In genomic region chr10:83099669-83100068, GRCm38 (mm10) we compare ENCODE assay signal across 13 mouse cellular contexts.
A peak's percentile ranks its signal among the peaks of the same experiment; 100 is the strongest.
DNase-seq lines count a peak whose midpoint lies in the region; ATAC-seq lines count a peak whose summit lies in the region.
"Had no signal": no experiment of that assay in that cellular context is flagged by ENCODE, and none has a peak within 500 bp of the region (broad histone marks: within the 10 kb centered on the region; RNA-seq: fewer than 3 reads in every experiment).

No protein-coding gene starts in this region.

- H3K4me2 ChIP-seq in intestine, embryonic 16.5 days (ENCODE audit: low read depth, low read length) = no peak overlapping the region
- no peak overlapping the region for H3K4me2 ChIP-seq in intestine, embryonic 15.5 days (replicated peaks)
- no peak overlapping the region for H3K4me2 ChIP-seq in midbrain, embryonic 13.5 days (replicated peaks)
- H3K4me2 ChIP-seq in midbrain, embryonic 16.5 days (ENCODE audit: low read length) = no peak overlapping the region
- no peak overlapping the region for H3K4me2 ChIP-seq in embryonic facial prominence, embryonic 13.5 days
- H3K4me2 ChIP-seq in midbrain, embryonic 15.5 days = no peak overlapping the region
- H3K4me2 ChIP-seq: embryonic facial prominence, embryonic 12.5 days; stomach, embryonic 15.5 days had no signal

- 93% methylated on average over 3 of the region's 3 CpGs for WGBS in intestine, embryonic 16.5 days
- WGBS in intestine, embryonic 15.5 days = 93% methylated on average over 3 of the region's 3 CpGs
- 86% methylated on average over 3 of the region's 3 CpGs for WGBS in midbrain, embryonic 13.5 days
- WGBS in midbrain, embryonic 16.5 days = 88% methylated on average over 3 of the region's 3 CpGs
- WGBS in embryonic facial prominence, embryonic 13.5 days = 79% methylated on average over 3 of the region's 3 CpGs
- 86% methylated on average over 3 of the region's 3 CpGs for WGBS in midbrain, embryonic 15.5 days

- DNase-seq in thymus, postnatal 10 days (ENCODE audit: low spot score in 2 of 2) = no peak
- DNase-seq: cerebellum, adult 9-10 months; right cerebral cortex, postnatal 4 days had no signal

- H3K9ac ChIP-seq in intestine, embryonic 16.5 days (ENCODE audit: low read depth, low read length) = no peak overlapping the region
- H3K9ac ChIP-seq in intestine, embryonic 15.5 days = no peak overlapping the region
- H3K9ac ChIP-seq in midbrain, embryonic 13.5 days (replicated peaks) = no peak overlapping the region
- no peak overlapping the region for H3K9ac ChIP-seq in midbrain, embryonic 16.5 days (ENCODE audit: low read depth, low read length)
- H3K9ac ChIP-seq in embryonic facial prominence, embryonic 13.5 days = no peak overlapping the region
- H3K9ac ChIP-seq in midbrain, embryonic 15.5 days = no peak overlapping the region
- H3K9ac ChIP-seq: embryonic facial prominence, embryonic 12.5 days; stomach, embryonic 15.5 days had no signal

- H3K9me3 ChIP-seq in intestine, embryonic 16.5 days (ENCODE audit: control insufficient read depth, low read length) = no peaks in the 10 kb centered on the region
- H3K9me3 ChIP-seq in intestine, embryonic 15.5 days = no peaks in the 10 kb centered on the region
- H3K9me3 ChIP-seq in midbrain, embryonic 13.5 days = no peaks in the 10 kb centered on the region
- no peaks in the 10 kb centered on the region for H3K9me3 ChIP-seq in midbrain, embryonic 16.5 days (replicated peaks; ENCODE audit: control insufficient read depth, low read length, poor library complexity, severe bottlenecking)
- no peaks in the 10 kb centered on the region for H3K9me3 ChIP-seq in embryonic facial prominence, embryonic 13.5 days
- no peaks in the 10 kb centered on the region for H3K9me3 ChIP-seq in midbrain, embryonic 15.5 days
- H3K9me3 ChIP-seq: embryonic facial prominence, embryonic 12.5 days; stomach, embryonic 15.5 days had no signal

- no peak overlapping the region for H3K27ac ChIP-seq in intestine, embryonic 16.5 days (ENCODE audit: low read length)
- H3K27ac ChIP-seq in intestine, embryonic 15.5 days = no peak overlapping the region
- H3K27ac ChIP-seq in midbrain, embryonic 13.5 days = peak overlapping the region; percentile 53; the same call in 1 of the 2 replicates
- no peak overlapping the region for H3K27ac ChIP-seq in midbrain, embryonic 16.5 days (ENCODE audit: low read length)
- H3K27ac ChIP-seq in embryonic facial prominence, embryonic 13.5 days = peak overlapping the region; percentile 13; the same call in 1 of the 2 replicates
- H3K27ac ChIP-seq in midbrain, embryonic 15.5 days = no peak overlapping the region
- H3K27ac ChIP-seq: stomach, embryonic 15.5 days had no signal

- peak; percentile 36; the same call in 1 of the 2 replicates for ATAC-seq in intestine, embryonic 16.5 days
- no peak for ATAC-seq in intestine, embryonic 15.5 days
- ATAC-seq in midbrain, embryonic 13.5 days = no peak
- no peak for ATAC-seq in midbrain, embryonic 16.5 days
- ATAC-seq in embryonic facial prominence, embryonic 13.5 days (ENCODE audit: insufficient number of reproducible peaks, insufficient read depth, low FRiP score, low TSS enrichment, low read depth) = no peak
- no peak for ATAC-seq in midbrain, embryonic 15.5 days (replicated peaks)
- ATAC-seq: hindbrain, embryonic 16.5 days had no signal

- peaks cover 20% of the 10 kb centered on the region for H3K4me1 ChIP-seq in intestine, embryonic 16.5 days (ENCODE audit: control insufficient read depth, insufficient read depth, low read length)
- peaks cover 9% of the 10 kb centered on the region for H3K4me1 ChIP-seq in intestine, embryonic 15.5 days (replicated peaks)
- peaks cover 75% of the 10 kb centered on the region for H3K4me1 ChIP-seq in midbrain, embryonic 13.5 days (replicated peaks)
- peaks cover 28% of the 10 kb centered on the region for H3K4me1 ChIP-seq in midbrain, embryonic 16.5 days (ENCODE audit: control insufficient read depth, insufficient read depth, low read length)
- peaks cover 62% of the 10 kb centered on the region for H3K4me1 ChIP-seq in embryonic facial prominence, embryonic 13.5 days
- peaks cover 49% of the 10 kb centered on the region for H3K4me1 ChIP-seq in midbrain, embryonic 15.5 days

- H3K27me3 ChIP-seq in intestine, embryonic 16.5 days (replicated peaks; ENCODE audit: control insufficient read depth, insufficient read depth, low read length) = no peaks in the 10 kb centered on the region
- no peaks in the 10 kb centered on the region for H3K27me3 ChIP-seq in intestine, embryonic 15.5 days (replicated peaks)
- H3K27me3 ChIP-seq in midbrain, embryonic 13.5 days = no peaks in the 10 kb centered on the region
- no peaks in the 10 kb centered on the region for H3K27me3 ChIP-seq in midbrain, embryonic 16.5 days (ENCODE audit: control insufficient read depth, insufficient read depth, low read depth, low read length)
- no peaks in the 10 kb centered on the region for H3K27me3 ChIP-seq in embryonic facial prominence, embryonic 13.5 days
- no peaks in the 10 kb centered on the region for H3K27me3 ChIP-seq in midbrain, embryonic 15.5 days (replicated peaks)
- H3K27me3 ChIP-seq: embryonic facial prominence, embryonic 12.5 days; stomach, embryonic 15.5 days had no signal

- no peak overlapping the region for H3K4me3 ChIP-seq in intestine, embryonic 16.5 days (ENCODE audit: low read length)
- no peak overlapping the region for H3K4me3 ChIP-seq in intestine, embryonic 15.5 days (replicated peaks)
- no peak overlapping the region for H3K4me3 ChIP-seq in midbrain, embryonic 13.5 days (replicated peaks)
- no peak overlapping the region for H3K4me3 ChIP-seq in midbrain, embryonic 16.5 days (ENCODE audit: low read depth, low read length)
- no peak overlapping the region for H3K4me3 ChIP-seq in embryonic facial prominence, embryonic 13.5 days
- no peak overlapping the region for H3K4me3 ChIP-seq in midbrain, embryonic 15.5 days
- H3K4me3 ChIP-seq: embryonic facial prominence, embryonic 12.5 days; myocyte; stomach, embryonic 15.5 days had no signal

- no peaks in the 10 kb centered on the region for H3K36me3 ChIP-seq in intestine, embryonic 16.5 days (ENCODE audit: control insufficient read depth, insufficient read depth, low read length)
- no peaks in the 10 kb centered on the region for H3K36me3 ChIP-seq in intestine, embryonic 15.5 days
- no peaks in the 10 kb centered on the region for H3K36me3 ChIP-seq in midbrain, embryonic 13.5 days
- no peaks in the 10 kb centered on the region for H3K36me3 ChIP-seq in midbrain, embryonic 16.5 days (ENCODE audit: control insufficient read depth, insufficient read depth, low read length)
- H3K36me3 ChIP-seq in embryonic facial prominence, embryonic 13.5 days = no peaks in the 10 kb centered on the region
- no peaks in the 10 kb centered on the region for H3K36me3 ChIP-seq in midbrain, embryonic 15.5 days (replicated peaks)
- H3K36me3 ChIP-seq: embryonic facial prominence, embryonic 12.5 days; stomach, embryonic 15.5 days had no signal

Comparison
In these comparisons a context has a peak if more than half of its experiments do, and no peak if none do; other contexts are left out.
1. H3K27ac ChIP-seq: peak in midbrain, embryonic 13.5 days (single experiment) and embryonic facial prominence, embryonic 13.5 days (single experiment); none in intestine, embryonic 16.5 days (single experiment), intestine, embryonic 15.5 days (single experiment), midbrain, embryonic 16.5 days (single experiment) and midbrain, embryonic 15.5 days (single experiment).